Mouse (Mus musculus): ENCODE data around the gene Plcd3. TPM values are rescaled to one million over a fixed set of nuclear protein-coding genes. Genes with fewer than 3 reads are reported as not detected.
A peak's percentile ranks its signal among the peaks of the same experiment; 100 is the strongest.

The Plcd3 gene
- polyA plus RNA-seq, 1 experiment: not detected

DNA sequence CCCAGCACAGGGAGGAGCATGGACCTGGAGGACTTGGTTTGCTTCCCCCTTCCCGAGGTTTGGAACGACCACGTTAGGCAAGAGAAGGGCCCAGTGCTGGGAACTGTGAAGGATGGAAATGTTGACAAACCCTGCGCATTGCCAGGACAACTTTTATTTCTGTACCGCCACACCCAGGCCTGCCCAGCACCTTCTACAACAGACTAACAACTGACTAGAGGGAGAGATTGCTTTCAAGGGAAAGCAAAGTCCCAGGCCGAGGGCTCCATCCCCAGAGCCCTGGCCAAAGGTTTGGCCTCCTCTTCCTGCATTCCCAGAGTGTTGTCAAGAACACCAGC lies 39.3 kb upstream of the Plcd3 start:
- H3K27ac ChIP-seq (ENCODE audit: insufficient read depth, low read depth, low read length): peak overlapping the region; percentile 95
- TF ChIP-seq POLR2A (IDR thresholded peaks at IDR 0.05; ENCODE audit: insufficient read depth, low read depth, low read length) (no peak), CTCF (IDR thresholded peaks at IDR 0.05; ENCODE audit: insufficient read depth, low read depth, low read length) (no peak)
- 35% methylated on average over 6 of the region's 6 CpGs for WGBS

DNA sequence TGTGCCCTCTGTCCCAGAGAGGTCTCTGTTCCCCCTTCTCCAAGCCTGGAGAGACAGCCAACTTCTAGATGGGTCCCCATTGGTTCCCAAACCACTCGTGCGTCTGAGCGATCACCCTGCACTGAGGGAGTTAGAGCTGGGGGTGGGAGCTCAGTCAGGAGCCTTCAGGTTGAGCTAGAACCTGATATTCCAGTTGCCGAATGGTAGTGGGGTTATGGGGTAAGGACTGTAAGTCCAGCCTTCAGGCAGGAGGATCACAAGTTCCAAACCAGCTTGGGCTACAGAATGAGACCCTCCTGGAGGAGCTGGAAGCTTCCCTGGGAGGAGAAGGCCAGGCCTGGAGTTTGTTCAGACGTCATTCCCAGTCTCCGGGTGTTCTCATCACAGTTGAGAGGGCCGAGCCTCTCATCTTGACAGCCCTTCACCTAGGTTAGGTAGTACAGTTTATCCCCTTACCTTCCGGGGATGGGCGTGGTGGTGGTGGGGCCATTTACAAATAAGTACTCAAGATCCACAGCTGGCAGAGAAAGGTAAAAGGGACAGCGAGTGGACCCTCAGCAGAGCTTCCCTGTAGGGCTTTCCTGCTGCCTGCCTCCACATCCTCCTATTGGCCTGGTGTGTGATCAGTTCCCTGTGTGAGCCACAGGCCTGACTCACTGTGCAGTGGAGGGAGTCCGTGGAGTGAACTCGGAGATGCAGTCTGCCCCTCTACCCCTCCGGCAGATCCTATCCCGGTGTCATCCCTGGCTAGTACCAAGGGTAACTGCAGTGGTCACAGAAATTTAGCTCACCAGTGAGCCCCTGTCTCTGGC lies 38.7 kb upstream of the Plcd3 start:
- peaks cover 36% of the 10 kb centered on the region for H3K4me1 ChIP-seq (ENCODE audit: control insufficient read depth, insufficient read depth, low read length)
- 70% methylated on average over 14 of the region's 14 CpGs for WGBS
- H3K4me3 ChIP-seq (ENCODE audit: insufficient read depth, low read depth, low read length): no peak overlapping the region
- no peak for TF ChIP-seq CTCF (IDR thresholded peaks at IDR 0.05; ENCODE audit: insufficient read depth, low read depth, low read length)
- TF ChIP-seq POLR2A (IDR thresholded peaks at IDR 0.05; ENCODE audit: insufficient read depth, low read depth, low read length): no peak
- H3K27ac ChIP-seq (ENCODE audit: insufficient read depth, low read depth, low read length): peak overlapping the region; percentile 95

More for the DNA sequence above, 39.3 kb upstream of the Plcd3 start:
- peaks cover 36% of the 10 kb centered on the region for H3K4me1 ChIP-seq (ENCODE audit: control insufficient read depth, insufficient read depth, low read length)
- H3K4me3 ChIP-seq (ENCODE audit: insufficient read depth, low read depth, low read length): no peak overlapping the region

DNA sequence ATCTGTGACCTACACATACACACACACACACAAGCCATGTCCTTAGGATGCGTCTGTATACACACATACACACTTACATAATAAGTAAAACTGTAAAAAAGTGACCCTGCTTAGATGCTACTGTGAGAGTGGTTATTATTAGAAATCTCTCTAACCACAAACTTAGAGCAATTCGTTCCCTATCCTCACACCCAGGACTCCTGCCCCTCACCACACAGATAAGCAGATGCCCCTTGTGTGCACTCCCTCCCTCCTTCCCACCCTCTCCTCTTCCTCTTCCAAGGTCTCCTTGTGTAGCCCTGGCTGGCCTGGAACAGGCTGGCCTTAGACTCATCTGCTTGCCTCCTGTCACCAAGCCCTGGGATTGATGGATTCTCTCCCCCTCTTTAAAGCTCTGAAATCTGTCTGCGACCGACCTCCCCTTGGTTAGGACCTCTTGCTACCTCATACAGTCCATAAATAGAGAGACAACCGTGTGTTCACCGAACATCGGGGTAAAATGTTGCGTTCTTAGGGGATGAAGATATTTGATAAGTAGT lies 34.6 kb upstream of the Plcd3 start:
- Histone ChIP-seq H3K4me1 (ENCODE audit: control insufficient read depth, insufficient read depth, low read length) (peaks cover 24% of the 10 kb centered on the region), H3K27ac (ENCODE audit: insufficient read depth, low read depth, low read length) (no peak overlapping the region), H3K4me3 (ENCODE audit: insufficient read depth, low read depth, low read length) (no peak overlapping the region)
- WGBS: 85% methylated on average over 8 of the region's 8 CpGs
- TF ChIP-seq POLR2A (IDR thresholded peaks at IDR 0.05; ENCODE audit: insufficient read depth, low read depth, low read length) (no peak), CTCF (IDR thresholded peaks at IDR 0.05; ENCODE audit: insufficient read depth, low read depth, low read length) (no peak)

- Histone ChIP-seq H3K4me3 (ENCODE audit: insufficient read depth, low read depth, low read length) (no peak overlapping the region), H3K4me1 (ENCODE audit: control insufficient read depth, insufficient read depth, low read length) (peaks cover 13% of the 10 kb centered on the region), H3K27ac (ENCODE audit: insufficient read depth, low read depth, low read length) (no peak overlapping the region)
- WGBS: 14% methylated on average over 3 of the region's 3 CpGs
- TF ChIP-seq CTCF (IDR thresholded peaks at IDR 0.05; ENCODE audit: insufficient read depth, low read depth, low read length) (no peak), POLR2A (IDR thresholded peaks at IDR 0.05; ENCODE audit: insufficient read depth, low read depth, low read length) (no peak)
Observed at GRCm38 (mm10) chr11:103134221-103134620, 32.8 kb upstream of the Plcd3 start.

DNA sequence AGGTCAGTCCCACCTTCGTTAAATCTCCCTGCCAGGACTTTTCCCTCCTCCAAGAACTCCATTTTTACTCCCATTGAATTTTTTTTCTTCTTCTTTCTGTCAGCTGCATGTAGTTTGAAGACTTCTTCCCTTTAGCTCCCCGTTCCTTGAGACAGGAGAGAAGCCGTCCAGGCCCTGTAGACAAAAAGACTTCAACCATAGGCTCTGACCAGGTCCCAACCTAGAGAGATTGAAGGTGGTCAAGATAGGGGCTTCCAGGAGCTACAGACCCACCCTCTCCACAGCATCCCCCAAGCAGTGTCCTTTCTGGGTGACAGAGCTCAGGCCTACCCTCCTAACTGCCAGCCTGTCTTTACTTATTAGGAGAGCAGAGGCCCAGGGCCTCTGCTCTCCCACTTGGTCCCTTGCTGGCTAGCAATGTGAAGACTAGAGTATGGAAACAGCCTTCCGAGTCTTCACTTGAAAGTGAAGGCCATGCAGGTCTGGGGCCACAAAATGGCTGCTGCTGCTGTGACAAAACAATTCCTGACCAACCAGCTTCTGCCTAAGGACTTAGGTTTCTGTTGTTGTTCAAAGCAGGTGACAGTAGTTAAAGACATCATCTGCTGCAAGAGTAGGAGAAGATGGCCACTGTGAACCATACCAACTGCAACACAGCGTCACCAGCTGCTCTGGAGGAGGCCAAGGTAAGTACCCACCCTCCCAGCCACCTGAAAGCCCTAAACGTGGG lies 32.2 kb upstream of the Plcd3 start:
- TF ChIP-seq POLR2A (IDR thresholded peaks at IDR 0.05; ENCODE audit: insufficient read depth, low read depth, low read length): no peak
- WGBS: 40% methylated on average over 6 of the region's 6 CpGs
- H3K4me1 ChIP-seq (ENCODE audit: control insufficient read depth, insufficient read depth, low read length): peaks cover 13% of the 10 kb centered on the region
- peak overlapping the region; percentile 42 for H3K4me3 ChIP-seq (ENCODE audit: insufficient read depth, low read depth, low read length)
- H3K27ac ChIP-seq (ENCODE audit: insufficient read depth, low read depth, low read length): peak overlapping the region; percentile 79

- peaks cover 13% of the 10 kb centered on the region for H3K4me1 ChIP-seq (ENCODE audit: control insufficient read depth, insufficient read depth, low read length)
- peak overlapping the region; percentile 77 for H3K4me3 ChIP-seq (ENCODE audit: insufficient read depth, low read depth, low read length)
Observed at GRCm38 (mm10) chr11:103132576-103133455, 31.4 kb upstream of the Plcd3 start.

GRCm38 (mm10) chr11:103131701-103132575 lies 30.5 kb upstream of the Plcd3 start, which contains the start of gene Hexim2:
TSS of gene Hexim2 (plus strand) at chr11:103132429.
- Histone ChIP-seq H3K27ac (ENCODE audit: insufficient read depth, low read depth, low read length) (peak within 1 kb of the TSS; percentile 97), H3K4me3 (ENCODE audit: insufficient read depth, low read depth, low read length) (peak within 1 kb of the TSS; percentile 77), H3K4me1 (ENCODE audit: control insufficient read depth, insufficient read depth, low read length) (peaks cover 13% of the 10 kb centered on the region)
- under 1% methylated on average over 39 of the region's 39 CpGs for WGBS
- no peak for TF ChIP-seq POLR2A (IDR thresholded peaks at IDR 0.05; ENCODE audit: insufficient read depth, low read depth, low read length)
- TF ChIP-seq CTCF (IDR thresholded peaks at IDR 0.05; ENCODE audit: insufficient read depth, low read depth, low read length): no peak

More at GRCm38 (mm10) chr11:103132576-103133455, 31.4 kb upstream of the Plcd3 start:
- under 1% methylated on average over 57 of the region's 58 CpGs for WGBS
- TF ChIP-seq POLR2A (IDR thresholded peaks at IDR 0.05; ENCODE audit: insufficient read depth, low read depth, low read length): peak; percentile 96
- TF ChIP-seq CTCF (IDR thresholded peaks at IDR 0.05; ENCODE audit: insufficient read depth, low read depth, low read length): no peak
- peak overlapping the region; percentile 97 for H3K27ac ChIP-seq (ENCODE audit: insufficient read depth, low read depth, low read length)

DNA sequence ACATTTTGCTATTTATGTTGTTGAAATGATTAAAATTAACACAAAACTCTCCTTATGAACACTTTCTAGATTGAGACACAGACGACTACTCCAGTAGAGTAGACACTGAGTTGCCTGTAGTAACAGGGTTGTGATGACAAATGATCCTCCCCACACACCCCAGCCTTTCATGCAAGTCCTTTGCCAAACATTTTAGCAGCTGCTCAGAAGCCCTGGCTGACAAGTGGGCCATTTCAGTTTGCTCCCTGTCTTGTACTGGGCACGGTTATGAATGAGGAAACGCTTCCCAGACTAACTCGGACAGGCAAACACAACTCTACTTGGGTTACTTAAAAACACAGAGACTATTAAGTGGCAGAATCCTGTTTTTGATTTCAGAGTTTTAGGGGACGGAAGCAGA lies 18.9 kb upstream of the Plcd3 start:
- peaks cover 15% of the 10 kb centered on the region for H3K4me1 ChIP-seq (ENCODE audit: control insufficient read depth, insufficient read depth, low read length)
- WGBS: 42% methylated on average over 5 of the region's 5 CpGs
- H3K27ac ChIP-seq (ENCODE audit: insufficient read depth, low read depth, low read length): no peak overlapping the region
- TF ChIP-seq POLR2A (IDR thresholded peaks at IDR 0.05; ENCODE audit: insufficient read depth, low read depth, low read length) (no peak), CTCF (IDR thresholded peaks at IDR 0.05; ENCODE audit: insufficient read depth, low read depth, low read length) (no peak)
- no peak overlapping the region for H3K4me3 ChIP-seq (ENCODE audit: insufficient read depth, low read depth, low read length)
